Mouse (Mus musculus): ENCODE results near the gene Olfr481.

- TF ChIP-seq CTCF (IDR thresholded peaks at IDR 0.05; ENCODE audit: low read depth) = no peak
- TF ChIP-seq EP300 (IDR thresholded peaks at IDR 0.05; ENCODE audit: low read depth) = no peak
Measured at GRCm38 (mm10) chr7:108121416-108121815, 41.8 kb downstream of the Olfr481 start.

Data from liver, postnatal 0 days (tissue).